Mouse (Mus musculus) kidney, embryonic 15.5 days (tissue): ENCODE measurements around the gene Nrros. TPM values are rescaled to one million over a fixed set of nuclear protein-coding genes. Genes with fewer than 3 reads are reported as not detected.
A peak's percentile ranks its signal among the peaks of the same experiment; 100 is the strongest.
"Not testable (repeated sequence)": the region's sequence is repeated elsewhere in the genome, so short reads cannot be mapped to it uniquely, and the experiment has no call there.

ENCODE experiments used
- ATAC-seq: fragments of 200-750 bp; cut with Nextera tagmentation; replicated peaks from 2 replicates; pipeline ENCODE4 v1.8.0; 2017; ENCODE audit warnings: moderate TSS enrichment; ENCODE audit not compliant: low FRiP score
- H3K27ac ChIP-seq: fragments of 300-500 bp; sonication (generic); 2 replicates; pipeline ENCODE4 v1.5.1; 2015; ENCODE audit warnings: mild to moderate bottlenecking, inconsistent platforms
- H3K27me3 ChIP-seq: fragments of 300-500 bp; sonication (generic); 2 replicates; pipeline ENCODE4 v1.6.1; 2015; ENCODE audit warnings: inconsistent platforms
- H3K36me3 ChIP-seq: fragments of 300-500 bp; sonication (generic); 2 replicates; pipeline ENCODE4 v1.6.1; 2015; ENCODE audit warnings: inconsistent platforms
- H3K4me1 ChIP-seq: fragments of 300-500 bp; sonication (generic); 2 replicates; pipeline ENCODE4 v1.6.1; 2015; ENCODE audit warnings: inconsistent platforms
- H3K4me2 ChIP-seq: fragments of 300-500 bp; sonication (generic); 2 replicates; pipeline ENCODE4 v1.6.1; 2015; ENCODE audit warnings: moderate library complexity, mild to moderate bottlenecking, inconsistent platforms
- H3K4me3 ChIP-seq: fragments of 300-500 bp; sonication (generic); replicated peaks from 2 replicates; pipeline ENCODE4 v1.5.1; 2015; ENCODE audit warnings: mild to moderate bottlenecking, inconsistent platforms
- H3K9ac ChIP-seq: fragments of 300-500 bp; sonication (generic); 2 replicates; pipeline ENCODE4 v1.6.1; 2015; ENCODE audit warnings: mild to moderate bottlenecking, inconsistent platforms
- H3K9me3 ChIP-seq: fragments of 300-500 bp; sonication (generic); replicated peaks from 2 replicates; pipeline ENCODE4 v1.6.1; 2016; ENCODE audit warnings: inconsistent platforms
- WGBS: fragments of 180-500 bp; shearing (Covaris S2); methylation state at CpG from one replicate; pipeline ENCODE4 v1.1.7; 2015; ENCODE audit warnings: mixed read lengths; 5-methylcytosine and 5-hydroxymethylcytosine counted together
- polyA plus RNA-seq: library from polyadenylated mRNA; unstranded; fragments of >200 nt; fragmentation: Nextera tagmentation; extraction: Ambion mirVana; gene quantifications from 2 replicates; pipeline ENCODE4 v1.2.1, GENCODE M21; 2015

Nrros gene
- polyA plus RNA-seq, 1 experiment from 2014 or later = 17.7 TPM

- Histone ChIP-seq H3K9me3 (no peaks in the 10 kb centered on the region), H3K27ac (no peak overlapping the region), H3K27me3 (no peaks in the 10 kb centered on the region), H3K36me3 (peaks cover 53% of the 10 kb centered on the region), H3K4me2 (no peak overlapping the region), H3K9ac (no peak overlapping the region), H3K4me3 (no peak overlapping the region), H3K4me1 (no peaks in the 10 kb centered on the region)
- 90% methylated on average over 2 of the region's 2 CpGs for WGBS
- ATAC-seq = no peak
Observed at GRCm38 (mm10) chr16:32108578-32108977, 56.8 kb downstream of the Nrros start.

GRCm38 (mm10) chr16:32108170-32108569, 57.2 kb downstream of the Nrros start:
- no peaks in the 10 kb centered on the region for H3K9me3 ChIP-seq
- peaks cover 57% of the 10 kb centered on the region for H3K36me3 ChIP-seq
- WGBS = 68% methylated on average over 7 of the region's 7 CpGs
- H3K27me3 ChIP-seq = no peaks in the 10 kb centered on the region
- no peak overlapping the region for H3K4me2 ChIP-seq
- H3K4me3 ChIP-seq = no peak overlapping the region
- no peaks in the 10 kb centered on the region for H3K4me1 ChIP-seq
- no peak overlapping the region for H3K27ac ChIP-seq
- no peak overlapping the region for H3K9ac ChIP-seq
- no peak for ATAC-seq

GRCm38 (mm10) chr16:32107342-32108045, 57.9 kb downstream of the Nrros start:
- Histone ChIP-seq H3K27ac (no peak overlapping the region), H3K36me3 (peaks cover 63% of the 10 kb centered on the region), H3K9ac (no peak overlapping the region), H3K4me2 (no peak overlapping the region), H3K27me3 (no peaks in the 10 kb centered on the region), H3K9me3 (no peaks in the 10 kb centered on the region), H3K4me1 (no peaks in the 10 kb centered on the region), H3K4me3 (no peak overlapping the region)
- no peak for ATAC-seq
- WGBS = 90% methylated on average over 12 of the region's 12 CpGs

GRCm38 (mm10) chr16:32105698-32106097, 59.7 kb downstream of the Nrros start:
- Histone ChIP-seq H3K36me3 (peaks cover 69% of the 10 kb centered on the region), H3K27me3 (no peaks in the 10 kb centered on the region), H3K27ac (no peak overlapping the region), H3K4me1 (no peaks in the 10 kb centered on the region), H3K9ac (no peak overlapping the region), H3K4me3 (no peak overlapping the region), H3K9me3 (no peaks in the 10 kb centered on the region), H3K4me2 (no peak overlapping the region)
- no peak for ATAC-seq
- WGBS = 96% methylated on average over 1 of the region's 1 CpGs

GRCm38 (mm10) chr16:32102295-32102694, 63.1 kb downstream of the Nrros start:
- H3K27me3 ChIP-seq = no peaks in the 10 kb centered on the region
- H3K36me3 ChIP-seq = peaks cover 45% of the 10 kb centered on the region
- H3K4me3 ChIP-seq = no peak overlapping the region
- H3K9me3 ChIP-seq = no peaks in the 10 kb centered on the region
- peaks cover 20% of the 10 kb centered on the region for H3K4me1 ChIP-seq
- no peak overlapping the region for H3K9ac ChIP-seq
- WGBS = 92% methylated on average over 13 of the region's 13 CpGs
- no peak overlapping the region for H3K27ac ChIP-seq
- no peak for ATAC-seq
- no peak overlapping the region for H3K4me2 ChIP-seq

- Histone ChIP-seq H3K4me2 (peak within 1 kb of the TSS; percentile 81), H3K4me3 (peak within 1 kb of the TSS; percentile 98), H3K9me3 (no peaks in the 10 kb centered on the region), H3K9ac (peak within 1 kb of the TSS; percentile 88), H3K27me3 (no peaks in the 10 kb centered on the region), H3K36me3 (peaks cover 36% of the 10 kb centered on the region), H3K4me1 (peaks cover 20% of the 10 kb centered on the region), H3K27ac (peak within 1 kb of the TSS; percentile 96)
- WGBS = under 1% methylated on average over 34 of the region's 34 CpGs
- peak; percentile 98 for ATAC-seq
Observed at GRCm38 (mm10) chr16:32099638-32100150, 65.7 kb downstream of the Nrros start, which contains the start of the genes Pigx and Cep19. Gene Pigx (minus strand): TSS chr16:32099740. Gene Cep19 (plus strand): TSS chr16:32099800.

GRCm38 (mm10) chr16:32098897-32099637, 66.3 kb downstream of the Nrros start:
- no peaks in the 10 kb centered on the region for H3K9me3 ChIP-seq
- peak overlapping the region; percentile 98 for H3K4me3 ChIP-seq
- peak overlapping the region; percentile 81 for H3K4me2 ChIP-seq
- WGBS = under 1% methylated on average over 39 of the region's 39 CpGs
- H3K4me1 ChIP-seq = peaks cover 20% of the 10 kb centered on the region
- peaks cover 38% of the 10 kb centered on the region for H3K36me3 ChIP-seq
- H3K27ac ChIP-seq = peak overlapping the region; percentile 96
- peak overlapping the region; percentile 88 for H3K9ac ChIP-seq
- no peaks in the 10 kb centered on the region for H3K27me3 ChIP-seq
- peak; percentile 75 for ATAC-seq

- 93% methylated on average over 2 of the region's 2 CpGs for WGBS
- not testable (repeated sequence) for H3K27ac ChIP-seq, ATAC-seq, H3K9ac ChIP-seq, H3K4me3 ChIP-seq, H3K9me3 ChIP-seq, H3K4me2 ChIP-seq, H3K27me3 ChIP-seq
- H3K4me1 ChIP-seq = peaks cover 24% of the 10 kb centered on the region
- peaks cover 27% of the 10 kb centered on the region for H3K36me3 ChIP-seq
Observed at GRCm38 (mm10) chr16:32097757-32098156, 67.6 kb downstream of the Nrros start.

Other genes with a start within 250 kb of the Nrros start
- gene Pigz, start 231.7 kb downstream of the Nrros start, polyA plus RNA-seq = 0.62 and 0.86 TPM in 2 replicates
- gene 0610012G03Rik, start 217.1 kb downstream of the Nrros start, polyA plus RNA-seq = 89.6 and 93.8 TPM in 2 replicates
- 110 and 121 TPM in 2 replicates for gene Ncbp2, start 217.1 kb downstream of the Nrros start, polyA plus RNA-seq
- 16.1 TPM in 2 replicates for gene Senp5, start 162.3 kb downstream of the Nrros start, polyA plus RNA-seq
- gene Pak2, start 86.3 kb downstream of the Nrros start, polyA plus RNA-seq = 37.5 and 39.0 TPM in 2 replicates
- 127 and 131 TPM in 2 replicates for gene Pigx, start 65.9 kb downstream of the Nrros start, polyA plus RNA-seq
- 38.3 and 39.8 TPM in 2 replicates for gene Cep19, start 65.8 kb downstream of the Nrros start, polyA plus RNA-seq
- not detected in 2 replicates for gene Bex6, start 14.2 kb upstream of the Nrros start, polyA plus RNA-seq
- 10.4 and 11.2 TPM in 2 replicates for gene Fbxo45, start 81.6 kb upstream of the Nrros start, polyA plus RNA-seq
- gene Wdr53, start 81.6 kb upstream of the Nrros start, polyA plus RNA-seq = 19.3 and 19.5 TPM in 2 replicates
- not detected in 2 replicates for gene Smco1, start 105.9 kb upstream of the Nrros start, polyA plus RNA-seq
- 31.2 and 31.5 TPM in 2 replicates for gene Rnf168, start 111.9 kb upstream of the Nrros start, polyA plus RNA-seq
- gene Ubxn7, start 166.7 kb upstream of the Nrros start, polyA plus RNA-seq = 25.4 and 27.3 TPM in 2 replicates
- gene Tm4sf19, start 234.9 kb upstream of the Nrros start, polyA plus RNA-seq = 0.55 TPM in 1 of 2 replicates, not detected in the other